Mouse (Mus musculus) limb, embryonic 14.5 days (tissue): ENCODE measurements around the gene Sstr3. TPM values are rescaled to one million over a fixed set of nuclear protein-coding genes. Genes with fewer than 3 reads are reported as not detected.

Experiments
- ATAC-seq: fragments of 200-750 bp; cut with Nextera tagmentation; 2 replicates; pipeline ENCODE4 v1.8.0; 2017; ENCODE audit warnings: low read depth, moderate number of reproducible peaks, moderate TSS enrichment; ENCODE audit not compliant: low FRiP score
- DNase-seq: peaks from one replicate; pipeline ENCODE4 v3.0.0-alpha.2; 2015; ENCODE audit warnings: low spot score
- H3K27ac ChIP-seq: fragments of 300-500 bp; sonication (generic); replicated peaks from 2 replicates; pipeline ENCODE4 v1.5.1; 2014; ENCODE audit warnings: low read depth, mild to moderate bottlenecking, low read length, moderate library complexity, mixed read lengths
- H3K27me3 ChIP-seq: fragments of 300-500 bp; sonication (generic); 2 replicates; pipeline ENCODE4 v1.6.1; 2014; ENCODE audit warnings: low read length, mixed read lengths; ENCODE audit not compliant: control insufficient read depth, insufficient read depth
- H3K36me3 ChIP-seq: fragments of 300-500 bp; sonication (generic); 2 replicates; pipeline ENCODE4 v1.6.1; 2014; ENCODE audit warnings: mild to moderate bottlenecking, low read length, moderate library complexity, mixed read lengths; ENCODE audit not compliant: control insufficient read depth, insufficient read depth
- H3K4me1 ChIP-seq: fragments of 300-500 bp; sonication (generic); 2 replicates; pipeline ENCODE4 v1.6.1; 2014; ENCODE audit warnings: antibody characterized with exemption, low read length, mixed read lengths; ENCODE audit not compliant: control insufficient read depth, insufficient read depth
- H3K4me2 ChIP-seq: fragments of 300-500 bp; sonication (generic); replicated peaks from 2 replicates; pipeline ENCODE4 v1.6.1; 2014; ENCODE audit warnings: low read depth, mild to moderate bottlenecking, low read length, moderate library complexity; ENCODE audit not compliant: severe bottlenecking
- H3K4me3 ChIP-seq: fragments of 300-500 bp; sonication (generic); replicated peaks from 2 replicates; pipeline ENCODE4 v1.5.1; 2014; ENCODE audit warnings: low read length
- H3K9ac ChIP-seq: fragments of 300-500 bp; sonication (generic); 2 replicates; pipeline ENCODE4 v1.6.1; 2014; ENCODE audit warnings: mild to moderate bottlenecking, low read depth, low read length, moderate library complexity; ENCODE audit not compliant: severe bottlenecking
- H3K9me3 ChIP-seq: fragments of 300-500 bp; sonication (generic); 2 replicates; pipeline ENCODE4 v1.6.1; 2016; ENCODE audit warnings: low read length; ENCODE audit not compliant: control insufficient read depth
- POLR2A ChIP-seq: fragments of 200-500 bp; IDR thresholded peaks from 2 replicates; pipeline ENCODE4 v1.8.0; 2012; ENCODE audit warnings: inconsistent platforms, mild to moderate bottlenecking, moderate library complexity, borderline replicate concordance; ENCODE audit not compliant: insufficient read depth, insufficient read length; ENCODE audit errors: extremely low read depth
- WGBS: fragments of 180-500 bp; shearing (Covaris S2); extraction: QIAGEN DNeasy Blood & Tissue Kit; methylation state at CpG from one replicate; pipeline ENCODE4 v1.1.7; 2014; 5-methylcytosine and 5-hydroxymethylcytosine counted together
- polyA plus RNA-seq, 2 experiments: library from polyadenylated mRNA; depleted of rRNA in 1 of 2; stranded (reverse) in 1 of 2; unstranded in 1 of 2; fragments of >200 nt; fragmentation: Nextera tagmentation in 1 of 2; extraction: Ambion mirVana in 1 of 2; gene quantifications; 2 replicates each; pipeline versions ENCODE4 v1.2.1 to v1.2.3; 2012 to 2014

The Sstr3 gene
- polyA plus RNA-seq, 2 experiments = 0.05 TPM; not detected in 1

DNA sequence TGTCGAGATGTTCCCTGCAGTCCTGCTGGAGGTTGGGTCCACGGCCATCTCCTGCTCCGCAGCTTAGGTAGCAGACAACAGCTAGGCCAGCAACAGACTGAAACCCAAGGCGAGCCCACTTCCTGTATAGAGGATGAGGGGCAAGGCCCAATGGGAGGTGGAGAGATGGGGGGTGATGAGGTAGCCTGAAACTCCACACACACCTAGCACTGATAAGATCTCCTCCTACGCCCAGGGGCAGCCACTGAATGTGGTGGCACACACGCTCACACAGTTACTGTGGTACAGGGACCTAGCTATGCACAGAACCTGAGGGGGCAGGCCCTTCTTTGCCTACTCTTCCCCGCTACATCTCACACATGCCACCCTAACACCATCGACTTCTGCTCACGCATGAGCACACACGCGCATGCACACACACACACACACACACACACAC lies 49.5 kb downstream of the Sstr3 start, which contains the start of gene Il2rb:
Gene Il2rb, minus strand, starts transcription at position 304 of the 439 bp plus-strand sequence.
- Histone ChIP-seq H3K4me1 (peaks cover 3% of the 10 kb centered on the region; the same call in 1 of the 2 replicates), H3K36me3 (no peaks in the 10 kb centered on the region), H3K27me3 (no peaks in the 10 kb centered on the region), H3K9me3 (no peaks in the 10 kb centered on the region), H3K4me2 (no peak within 1 kb of the TSS), H3K9ac (no peak within 1 kb of the TSS), H3K4me3 (no peak within 1 kb of the TSS), H3K27ac (no peak within 1 kb of the TSS)
- ATAC-seq (no peak), DNase-seq (no peak)
- 95% methylated on average over 10 of the region's 11 CpGs for WGBS
- TF ChIP-seq POLR2A = no peak

DNA sequence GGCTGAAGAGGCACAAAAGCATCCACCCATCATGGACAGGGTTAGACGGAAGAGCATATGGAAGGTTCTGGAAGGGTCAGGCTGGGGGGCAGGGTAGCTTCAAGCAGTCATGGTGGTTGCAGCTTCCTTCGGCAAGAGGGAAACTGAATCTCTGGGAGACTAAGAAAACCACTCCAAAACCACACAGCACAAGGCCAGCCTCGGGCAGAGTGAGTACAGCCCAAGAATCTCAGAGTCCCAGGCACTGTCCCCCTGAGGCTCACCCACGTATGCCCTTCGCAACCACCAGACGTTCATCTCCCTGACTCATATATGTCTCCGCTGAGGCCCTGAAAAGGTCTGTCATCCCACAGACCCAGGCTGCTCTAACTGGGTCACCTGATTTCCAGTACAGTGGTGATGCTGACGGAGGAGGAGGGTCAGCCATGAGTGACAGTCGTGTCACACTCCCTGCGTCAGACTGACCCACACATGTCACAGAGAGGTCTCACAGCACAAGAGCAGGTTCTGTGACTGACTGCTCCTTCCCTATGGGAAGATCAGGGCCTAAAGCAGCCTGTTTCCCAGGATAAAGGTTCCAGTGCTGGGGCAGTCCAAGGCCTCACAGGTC lies 51.0 kb downstream of the Sstr3 start:
- H3K4me1 ChIP-seq = peaks cover 5% of the 10 kb centered on the region; the same call in 1 of the 2 replicates
- H3K9ac ChIP-seq = no peak overlapping the region
- no peak for TF ChIP-seq POLR2A
- 81% methylated on average over 9 of the region's 10 CpGs for WGBS
- no peak overlapping the region for H3K27ac ChIP-seq
- no peaks in the 10 kb centered on the region for H3K27me3 ChIP-seq
- no peaks in the 10 kb centered on the region for H3K9me3 ChIP-seq
- H3K36me3 ChIP-seq = no peaks in the 10 kb centered on the region
- H3K4me2 ChIP-seq = no peak overlapping the region
- no peak overlapping the region for H3K4me3 ChIP-seq
- ATAC-seq = no peak
- DNase-seq = no peak

DNA sequence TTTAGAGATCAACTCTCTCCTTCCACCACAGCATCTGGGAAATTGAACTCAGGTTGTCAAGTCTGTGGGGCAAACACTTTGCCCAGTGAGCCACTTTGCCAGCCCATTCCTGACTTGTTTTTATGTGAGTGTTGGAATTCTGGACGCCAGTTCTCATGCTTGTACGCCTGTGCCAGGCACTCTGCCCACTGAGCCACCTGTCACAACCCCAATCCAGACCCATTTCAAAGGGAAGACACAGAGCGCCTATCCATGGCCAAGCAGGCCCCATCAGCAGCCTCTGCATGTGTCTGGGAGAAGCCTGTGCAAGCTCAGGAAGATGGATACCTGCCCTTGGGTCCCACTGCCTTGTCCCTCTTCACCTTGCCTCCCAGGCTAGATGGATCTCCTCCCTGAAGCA lies 53.2 kb downstream of the Sstr3 start:
- DNase-seq = no peak
- Histone ChIP-seq H3K36me3 (no peaks in the 10 kb centered on the region), H3K27me3 (no peaks in the 10 kb centered on the region), H3K27ac (no peak overlapping the region), H3K4me3 (no peak overlapping the region), H3K9me3 (no peaks in the 10 kb centered on the region), H3K4me2 (no peak overlapping the region), H3K4me1 (peaks cover 5% of the 10 kb centered on the region; the same call in 1 of the 2 replicates), H3K9ac (0 out of 2 replicates have a peak overlapping the region, but pooled peaks have one; percentile 7)
- 86% methylated on average over 3 of the region's 3 CpGs for WGBS
- no peak for TF ChIP-seq POLR2A
- no peak for ATAC-seq

DNA sequence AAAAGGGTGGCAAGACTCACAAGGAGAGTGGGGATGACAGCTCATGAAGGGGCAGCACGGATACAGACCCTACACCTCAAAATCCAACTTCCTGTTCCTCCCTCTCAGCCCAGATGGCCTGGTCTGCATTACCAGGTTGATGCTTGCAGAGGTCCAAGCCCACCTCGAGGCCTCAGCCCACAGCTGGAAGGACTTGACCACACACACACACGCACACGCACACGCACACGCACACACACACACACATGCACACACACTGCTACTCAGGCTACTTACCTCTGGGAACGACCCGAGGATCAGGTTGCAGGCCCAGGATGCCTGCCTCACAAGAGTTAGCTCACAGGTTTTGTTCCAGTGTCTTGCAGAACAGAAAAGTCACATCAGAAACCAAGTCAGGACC lies 54.6 kb downstream of the Sstr3 start:
- DNase-seq (no peak), ATAC-seq (peak; percentile 67; the same call in 1 of the 2 replicates)
- Histone ChIP-seq H3K9ac (no peak overlapping the region), H3K9me3 (no peaks in the 10 kb centered on the region), H3K27ac (no peak overlapping the region), H3K4me1 (peaks cover 5% of the 10 kb centered on the region; the same call in 1 of the 2 replicates), H3K36me3 (no peaks in the 10 kb centered on the region), H3K27me3 (no peaks in the 10 kb centered on the region), H3K4me3 (no peak overlapping the region), H3K4me2 (no peak overlapping the region)
- no peak for TF ChIP-seq POLR2A
- 40% methylated on average over 8 of the region's 8 CpGs for WGBS

DNA sequence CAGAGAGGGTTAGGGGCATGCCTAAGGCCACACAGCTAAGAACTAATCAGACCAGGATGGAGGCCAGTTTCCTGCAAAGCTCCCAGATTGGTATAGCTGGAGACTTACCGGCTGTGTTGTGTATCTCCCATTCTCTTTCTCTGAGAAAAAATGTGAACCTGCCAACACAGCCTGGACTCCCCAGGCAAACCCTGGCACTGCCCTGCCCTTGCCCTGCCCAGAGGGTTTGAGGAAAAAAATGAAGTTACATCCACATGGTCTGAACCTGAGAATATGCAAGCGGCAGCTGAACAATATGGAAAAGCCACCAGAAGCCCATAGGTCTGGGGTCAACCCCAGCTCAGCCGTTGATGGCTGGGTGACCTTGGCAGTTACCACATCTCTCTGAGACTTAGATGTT lies 55.2 kb downstream of the Sstr3 start:
- WGBS = 83% methylated on average over 3 of the region's 3 CpGs
- Histone ChIP-seq H3K27ac (no peak overlapping the region), H3K27me3 (no peaks in the 10 kb centered on the region), H3K36me3 (no peaks in the 10 kb centered on the region), H3K4me1 (peaks cover 5% of the 10 kb centered on the region; the same call in 1 of the 2 replicates), H3K9ac (no peak overlapping the region), H3K4me3 (no peak overlapping the region), H3K4me2 (no peak overlapping the region), H3K9me3 (no peaks in the 10 kb centered on the region)
- no peak for DNase-seq
- TF ChIP-seq POLR2A = no peak
- no peak for ATAC-seq
